Mouse (Mus musculus): Measurements from ENCODE around the gene Pnpla3.

Pnpla3 gene

GRCm38 (mm10) chr15:84217969-84218782 lies 50.5 kb downstream of the Pnpla3 start:
- no peak for DNase-seq

GRCm38 (mm10) chr15:84218783-84219271 lies 51.2 kb downstream of the Pnpla3 start:
- peak; percentile 17 to 24 for DNase-seq

- no peak for DNase-seq
These were observed 53.9 kb downstream of the Pnpla3 start for GRCm38 (mm10) chr15:84221539-84221938.

GRCm38 (mm10) chr15:84223423-84223822 lies 55.8 kb downstream of the Pnpla3 start:
- DNase-seq = no peak

- no peak for DNase-seq
These were observed 57.1 kb downstream of the Pnpla3 start for GRCm38 (mm10) chr15:84224779-84225178.

GRCm38 (mm10) chr15:84226918-84227317 lies 59.3 kb downstream of the Pnpla3 start:
- DNase-seq = no peak

GRCm38 (mm10) chr15:84230661-84231060 lies 63.0 kb downstream of the Pnpla3 start:
- DNase-seq = peak; percentile 35 to 62

- DNase-seq = peak; percentile 71 to 76
These were observed 63.6 kb downstream of the Pnpla3 start for GRCm38 (mm10) chr15:84231113-84231712.

GRCm38 (mm10) chr15:84231721-84232561 lies 64.3 kb downstream of the Pnpla3 start, which contains the start of gene Parvb:
TSS of gene Parvb (plus strand) at chr15:84232043.
- peak; percentile 63 to 70 for DNase-seq

GRCm38 (mm10) chr15:84232609-84233008 lies 65.0 kb downstream of the Pnpla3 start:
- no peak for DNase-seq

GRCm38 (mm10) chr15:84234794-84235581 lies 67.4 kb downstream of the Pnpla3 start:
- no peak for DNase-seq

GRCm38 (mm10) chr15:84235646-84236045 lies 68.0 kb downstream of the Pnpla3 start:
- peak; percentile 88 to 91 for DNase-seq
